Mouse (Mus musculus) midbrain, embryonic 10.5 days (tissue): ENCODE measurements around the gene Polr3gl. TPM values are rescaled to one million over a fixed set of nuclear protein-coding genes. Genes with fewer than 3 reads are reported as not detected.

Experiments
- DNase-seq: peaks from one replicate; pipeline ENCODE4 v3.0.0-alpha.2; 2017; ENCODE audit warnings: low spot score
- H3K27ac ChIP-seq: fragments of 300-500 bp; sonication (generic); replicated peaks from 2 replicates; pipeline ENCODE4 v1.5.1; 2016; ENCODE audit warnings: mild to moderate bottlenecking
- H3K27me3 ChIP-seq: fragments of 300-500 bp; sonication (generic); 2 replicates; pipeline ENCODE4 v1.6.1; 2016; ENCODE audit warnings: low read depth, mild to moderate bottlenecking; ENCODE audit not compliant: poor library complexity, severe bottlenecking
- H3K36me3 ChIP-seq: fragments of 300-500 bp; sonication (generic); 2 replicates; pipeline ENCODE4 v1.6.1; 2016; ENCODE audit warnings: mild to moderate bottlenecking, moderate library complexity
- H3K4me1 ChIP-seq: fragments of 300-500 bp; sonication (generic); 2 replicates; pipeline ENCODE4 v1.6.1; 2016
- H3K4me3 ChIP-seq: fragments of 300-500 bp; sonication (generic); 2 replicates; pipeline ENCODE4 v1.5.1; 2016; ENCODE audit warnings: mild to moderate bottlenecking, moderate library complexity
- H3K9me3 ChIP-seq: fragments of 300-500 bp; sonication (generic); replicated peaks from 2 replicates; pipeline ENCODE4 v1.6.1; 2016; ENCODE audit warnings: mild to moderate bottlenecking
- WGBS: fragments of 180-500 bp; shearing (Covaris S2); methylation state at CpG from one replicate; pipeline ENCODE4 v1.1.7; 2016; 5-methylcytosine and 5-hydroxymethylcytosine counted together
- polyA plus RNA-seq: library from polyadenylated mRNA; unstranded; fragments of >200 nt; fragmentation: Nextera tagmentation; extraction: Ambion mirVana; gene quantifications from 2 replicates; pipeline ENCODE4 v1.2.1, GENCODE M21; 2016

The Polr3gl gene
- polyA plus RNA-seq, 1 experiment from 2014 or later = 25.2 TPM

- H3K36me3 ChIP-seq = peaks cover 23% of the 10 kb centered on the region
- H3K4me3 ChIP-seq = no peak overlapping the region
- H3K27ac ChIP-seq = no peak overlapping the region
- WGBS = 79% methylated on average over 10 of the region's 10 CpGs
- no peaks in the 10 kb centered on the region for H3K27me3 ChIP-seq
- H3K4me1 ChIP-seq = peaks cover 30% of the 10 kb centered on the region
- no peaks in the 10 kb centered on the region for H3K9me3 ChIP-seq
- no peak for DNase-seq
Measured at GRCm38 (mm10) chr3:96563911-96564632, 29.9 kb downstream of the Polr3gl start.

- Histone ChIP-seq H3K27ac (no peak overlapping the region), H3K36me3 (peaks cover 23% of the 10 kb centered on the region), H3K9me3 (no peaks in the 10 kb centered on the region), H3K4me3 (no peak overlapping the region), H3K27me3 (no peaks in the 10 kb centered on the region), H3K4me1 (peaks cover 33% of the 10 kb centered on the region)
- WGBS = 97% methylated on average over 8 of the region's 8 CpGs
- no peak for DNase-seq
Measured at GRCm38 (mm10) chr3:96563267-96563666, 30.7 kb downstream of the Polr3gl start.

GRCm38 (mm10) chr3:96561946-96562681 lies 31.9 kb downstream of the Polr3gl start:
- H3K27ac ChIP-seq = 0 out of 2 replicates have a peak overlapping the region, but pooled peaks have one; percentile 17
- H3K4me3 ChIP-seq = no peak overlapping the region

GRCm38 (mm10) chr3:96560881-96561668 lies 32.9 kb downstream of the Polr3gl start:
- peaks cover 23% of the 10 kb centered on the region for H3K36me3 ChIP-seq
- peaks cover 47% of the 10 kb centered on the region for H3K4me1 ChIP-seq
- DNase-seq = no peak
- peak overlapping the region; percentile 29; the same call in 1 of the 2 replicates for H3K4me3 ChIP-seq
- H3K27me3 ChIP-seq = no peaks in the 10 kb centered on the region
- WGBS = 91% methylated on average over 9 of the region's 9 CpGs
- no peak overlapping the region for H3K27ac ChIP-seq
- no peaks in the 10 kb centered on the region for H3K9me3 ChIP-seq

More at GRCm38 (mm10) chr3:96561946-96562681, 31.9 kb downstream of the Polr3gl start:
- DNase-seq = no peak
- no peaks in the 10 kb centered on the region for H3K9me3 ChIP-seq
- H3K36me3 ChIP-seq = peaks cover 23% of the 10 kb centered on the region
- WGBS = 70% methylated on average over 10 of the region's 10 CpGs
- no peaks in the 10 kb centered on the region for H3K27me3 ChIP-seq
- peaks cover 38% of the 10 kb centered on the region for H3K4me1 ChIP-seq

GRCm38 (mm10) chr3:96559911-96560850 lies 33.8 kb downstream of the Polr3gl start:
- H3K4me1 ChIP-seq = peaks cover 51% of the 10 kb centered on the region
- no peaks in the 10 kb centered on the region for H3K27me3 ChIP-seq
- WGBS = 90% methylated on average over 23 of the region's 23 CpGs
- peak overlapping the region; percentile 81 for H3K4me3 ChIP-seq
- H3K27ac ChIP-seq = 0 out of 2 replicates have a peak overlapping the region, but pooled peaks have one; percentile 9
- no peak for DNase-seq
- H3K9me3 ChIP-seq = no peaks in the 10 kb centered on the region
- peaks cover 23% of the 10 kb centered on the region for H3K36me3 ChIP-seq

- peaks cover 56% of the 10 kb centered on the region for H3K4me1 ChIP-seq
- peak overlapping the region; percentile 81 for H3K4me3 ChIP-seq
- no peaks in the 10 kb centered on the region for H3K9me3 ChIP-seq
- WGBS = 87% methylated on average over 12 of the region's 12 CpGs
- H3K36me3 ChIP-seq = peaks cover 23% of the 10 kb centered on the region
- H3K27me3 ChIP-seq = no peaks in the 10 kb centered on the region
- DNase-seq = no peak
- H3K27ac ChIP-seq = no peak overlapping the region
Measured at GRCm38 (mm10) chr3:96559398-96559910, 34.5 kb downstream of the Polr3gl start.

GRCm38 (mm10) chr3:96558668-96559196 lies 35.2 kb downstream of the Polr3gl start:
- no peak for DNase-seq
- H3K4me1 ChIP-seq = peaks cover 56% of the 10 kb centered on the region
- H3K27ac ChIP-seq = peak overlapping the region; percentile 90
- H3K4me3 ChIP-seq = peak overlapping the region; percentile 81
- no peaks in the 10 kb centered on the region for H3K9me3 ChIP-seq
- H3K27me3 ChIP-seq = no peaks in the 10 kb centered on the region
- H3K36me3 ChIP-seq = peaks cover 23% of the 10 kb centered on the region
- 59% methylated on average over 10 of the region's 10 CpGs for WGBS

- Histone ChIP-seq H3K4me1 (peaks cover 56% of the 10 kb centered on the region), H3K27me3 (no peaks in the 10 kb centered on the region), H3K27ac (peak overlapping the region; percentile 90), H3K36me3 (peaks cover 23% of the 10 kb centered on the region), H3K9me3 (no peaks in the 10 kb centered on the region), H3K4me3 (peak overlapping the region; percentile 81)
- DNase-seq = no peak
- WGBS = 1% methylated on average over 17 of the region's 17 CpGs
Measured at GRCm38 (mm10) chr3:96558159-96558558, 35.8 kb downstream of the Polr3gl start.

GRCm38 (mm10) chr3:96557694-96558093 lies 36.3 kb downstream of the Polr3gl start, which contains the start of gene Txnip:
Txnip (plus strand) TSS chr3:96557957.
- H3K4me3 ChIP-seq = peak within 1 kb of the TSS; percentile 81
- DNase-seq = peak; percentile 100
- no peaks in the 10 kb centered on the region for H3K9me3 ChIP-seq
- no peaks in the 10 kb centered on the region for H3K27me3 ChIP-seq
- 0% methylated on average over 26 of the region's 26 CpGs for WGBS
- peaks cover 23% of the 10 kb centered on the region for H3K36me3 ChIP-seq
- H3K27ac ChIP-seq = peak within 1 kb of the TSS; percentile 90
- H3K4me1 ChIP-seq = peaks cover 56% of the 10 kb centered on the region

GRCm38 (mm10) chr3:96556651-96557635 lies 37.0 kb downstream of the Polr3gl start:
- Histone ChIP-seq H3K4me3 (peak overlapping the region; percentile 81), H3K36me3 (peaks cover 23% of the 10 kb centered on the region), H3K27ac (peak overlapping the region; percentile 90), H3K27me3 (0 out of 2 replicates have a peak, but pooled peaks cover 1% of the 10 kb centered on the region), H3K9me3 (no peaks in the 10 kb centered on the region), H3K4me1 (peaks cover 56% of the 10 kb centered on the region)
- DNase-seq = peak; percentile 28
- 11% methylated on average over 22 of the region's 22 CpGs for WGBS
